Mouse (Mus musculus): ENCODE measurements around the gene Sec23b. TPM values are rescaled to one million over a fixed set of nuclear protein-coding genes. Genes with fewer than 3 reads are reported as not detected.
A peak's percentile ranks its signal among the peaks of the same experiment; 100 is the strongest.
"Not testable (repeated sequence)": the region's sequence is repeated elsewhere in the genome, so short reads cannot be mapped to it uniquely, and the experiment has no call there.

The Sec23b gene
- polyA plus RNA-seq, 1 experiment from 2014 or later = 124 TPM

DNA sequence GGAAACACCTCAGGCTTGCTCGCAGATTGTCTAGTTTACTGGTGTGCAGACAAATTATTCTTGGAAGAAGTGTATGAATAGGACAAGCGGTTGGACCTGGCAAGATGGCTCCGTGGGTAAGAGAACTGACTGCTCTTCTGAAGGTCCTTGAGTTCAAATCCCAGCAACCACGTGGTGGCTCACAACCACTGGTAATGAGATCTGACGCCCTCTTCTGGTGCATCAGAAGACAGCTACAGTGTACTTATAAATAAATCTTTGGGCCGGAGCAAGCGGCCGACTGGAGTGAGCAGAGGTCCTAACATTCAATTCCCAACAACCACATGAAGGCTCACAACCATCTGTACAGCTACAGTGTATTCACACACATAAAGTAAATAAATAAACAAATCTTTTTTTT, 37.0 kb downstream of the Sec23b start:
- H3K4me3 ChIP-seq (ENCODE audit: low read depth, low read length); H3K27me3 ChIP-seq (ENCODE audit: control insufficient read depth, insufficient read depth, low read length); H3K4me2 ChIP-seq; H3K27ac ChIP-seq (ENCODE audit: low read depth, low read length); H3K9me3 ChIP-seq (ENCODE audit: control insufficient read depth, low read length); H3K9ac ChIP-seq (ENCODE audit: low read length); H3K36me3 ChIP-seq (ENCODE audit: control insufficient read depth, insufficient read depth, low read length); ATAC-seq (ENCODE audit: low FRiP score); H3K4me1 ChIP-seq (ENCODE audit: control insufficient read depth, insufficient read depth, low read length): not testable (repeated sequence)
- DNase-seq (ENCODE audit: low spot score, missing footprints) = peak; percentile 77
- WGBS = 69% methylated on average over 8 of the region's 8 CpGs

GRCm38 (mm10) chr2:144593951-144594651, 38.1 kb downstream of the Sec23b start, which contains the start of gene Smim26:
TSS of gene Smim26 (plus strand) at chr2:144594054.
- Histone ChIP-seq H3K9ac (ENCODE audit: low read length) (peak within 1 kb of the TSS; percentile 77), H3K36me3 (ENCODE audit: control insufficient read depth, insufficient read depth, low read length) (0 out of 2 replicates have a peak, but pooled peaks cover 3% of the 10 kb centered on the region), H3K27me3 (ENCODE audit: control insufficient read depth, insufficient read depth, low read length) (no peaks in the 10 kb centered on the region), H3K4me1 (ENCODE audit: control insufficient read depth, insufficient read depth, low read length) (peaks cover 4% of the 10 kb centered on the region), H3K4me2 (peak within 1 kb of the TSS; percentile 65), H3K9me3 (ENCODE audit: control insufficient read depth, low read length) (no peaks in the 10 kb centered on the region), H3K4me3 (ENCODE audit: low read depth, low read length) (peak within 1 kb of the TSS; percentile 63), H3K27ac (ENCODE audit: low read depth, low read length) (no peak within 1 kb of the TSS)
- 3% methylated on average over 31 of the region's 31 CpGs for WGBS
- peak; percentile 97 for ATAC-seq (ENCODE audit: low FRiP score)
- DNase-seq (ENCODE audit: low spot score, missing footprints) = peak; percentile 96

- Histone ChIP-seq H3K27ac (ENCODE audit: low read depth, low read length) (no peak overlapping the region), H3K27me3 (ENCODE audit: control insufficient read depth, insufficient read depth, low read length) (no peaks in the 10 kb centered on the region), H3K4me3 (ENCODE audit: low read depth, low read length) (no peak overlapping the region), H3K9me3 (ENCODE audit: control insufficient read depth, low read length) (no peaks in the 10 kb centered on the region), H3K4me1 (ENCODE audit: control insufficient read depth, insufficient read depth, low read length) (peaks cover 4% of the 10 kb centered on the region), H3K36me3 (ENCODE audit: control insufficient read depth, insufficient read depth, low read length) (no peaks in the 10 kb centered on the region), H3K9ac (ENCODE audit: low read length) (no peak overlapping the region), H3K4me2 (no peak overlapping the region)
- ATAC-seq (ENCODE audit: low FRiP score) (no peak), DNase-seq (ENCODE audit: low spot score, missing footprints) (peak; percentile 49)
- WGBS = 66% methylated on average over 2 of the region's 2 CpGs
Measured at GRCm38 (mm10) chr2:144598006-144598405, 42.0 kb downstream of the Sec23b start.

DNA sequence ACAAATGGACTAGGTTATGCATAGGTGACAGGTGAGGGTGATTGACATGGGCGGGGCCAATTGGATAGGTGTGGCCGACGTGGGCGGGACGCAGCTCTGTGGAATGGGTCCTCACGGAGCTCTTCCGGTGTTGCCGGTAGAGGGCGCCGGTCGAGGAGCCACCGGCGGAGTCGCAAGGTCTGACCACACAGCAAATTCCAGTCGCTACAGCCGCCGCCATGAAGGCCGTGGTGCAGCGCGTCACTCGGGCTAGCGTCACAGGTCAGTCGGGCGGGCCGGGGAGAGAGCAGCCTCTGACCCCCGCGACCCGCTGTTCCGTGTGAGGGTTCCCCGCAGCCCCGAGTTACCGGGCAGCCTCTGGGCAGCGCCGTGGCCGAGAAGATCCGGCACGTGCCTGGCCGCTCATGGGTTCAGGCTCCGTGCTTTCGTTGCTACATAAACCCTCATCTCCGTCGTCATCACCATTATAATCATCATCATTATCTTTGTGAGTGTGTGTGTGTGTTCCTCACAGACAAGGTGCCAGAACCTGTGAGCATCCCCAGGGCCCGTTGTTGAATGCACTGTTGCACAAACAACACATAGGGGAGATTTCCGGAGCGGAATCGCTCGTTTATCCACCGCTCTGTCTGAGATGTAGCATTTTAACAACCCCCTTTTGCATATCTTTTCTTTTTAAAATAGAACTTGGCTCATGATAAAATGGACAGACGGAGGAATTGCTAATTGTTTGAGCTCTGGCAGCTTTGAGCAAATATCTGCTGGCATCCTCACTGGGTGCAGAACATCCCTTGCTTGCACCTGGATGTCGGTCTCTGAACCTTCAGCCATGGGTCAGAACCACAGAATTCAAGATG, 44.0 kb downstream of the Sec23b start, which contains the start of gene Dtd1:
Gene Dtd1, plus strand, starts transcription at position 67 of the 857 bp plus-strand sequence.
- ATAC-seq (ENCODE audit: low FRiP score) (peak; percentile 94), DNase-seq (ENCODE audit: low spot score, missing footprints) (peak; percentile 98)
- Histone ChIP-seq H3K36me3 (ENCODE audit: control insufficient read depth, insufficient read depth, low read length) (no peaks in the 10 kb centered on the region), H3K4me2 (peak within 1 kb of the TSS; percentile 71), H3K9ac (ENCODE audit: low read length) (peak within 1 kb of the TSS; percentile 92), H3K27me3 (ENCODE audit: control insufficient read depth, insufficient read depth, low read length) (no peaks in the 10 kb centered on the region), H3K4me1 (ENCODE audit: control insufficient read depth, insufficient read depth, low read length) (no peaks in the 10 kb centered on the region), H3K4me3 (ENCODE audit: low read depth, low read length) (peak within 1 kb of the TSS; percentile 58), H3K9me3 (ENCODE audit: control insufficient read depth, low read length) (no peaks in the 10 kb centered on the region), H3K27ac (ENCODE audit: low read depth, low read length) (no peak within 1 kb of the TSS)
- 2% methylated on average over 50 of the region's 50 CpGs for WGBS

DNA sequence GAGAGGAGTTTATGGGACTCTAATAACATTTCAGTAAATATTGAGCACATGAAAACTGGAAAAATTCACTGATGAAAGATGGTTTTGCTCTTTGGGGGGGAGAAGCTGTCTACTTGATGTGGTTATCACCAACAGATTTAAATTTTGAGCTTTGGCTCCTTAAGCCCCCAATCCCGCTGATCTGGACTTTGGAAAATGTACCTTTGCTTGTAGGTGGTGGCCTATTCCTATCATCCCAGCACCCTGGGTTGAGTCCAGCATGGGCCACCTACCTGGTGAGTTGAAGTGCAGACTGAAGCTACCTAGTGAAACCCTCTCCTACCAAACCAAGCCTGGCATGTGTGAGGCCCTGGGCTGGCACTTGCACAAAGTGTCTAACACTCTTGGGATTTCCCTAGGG, 45.5 kb downstream of the Sec23b start:
- ATAC-seq (ENCODE audit: low FRiP score) (no peak), DNase-seq (ENCODE audit: low spot score, missing footprints) (peak; percentile 69)
- 100% methylated on average over 1 of the region's 1 CpGs for WGBS
- Histone ChIP-seq H3K9ac (ENCODE audit: low read length) (no peak overlapping the region), H3K36me3 (ENCODE audit: control insufficient read depth, insufficient read depth, low read length) (no peaks in the 10 kb centered on the region), H3K4me2 (no peak overlapping the region), H3K27me3 (ENCODE audit: control insufficient read depth, insufficient read depth, low read length) (no peaks in the 10 kb centered on the region), H3K4me3 (ENCODE audit: low read depth, low read length) (no peak overlapping the region), H3K27ac (ENCODE audit: low read depth, low read length) (no peak overlapping the region), H3K4me1 (ENCODE audit: control insufficient read depth, insufficient read depth, low read length) (no peaks in the 10 kb centered on the region), H3K9me3 (ENCODE audit: control insufficient read depth, low read length) (no peaks in the 10 kb centered on the region)

GRCm38 (mm10) chr2:144613956-144614355, 57.9 kb downstream of the Sec23b start:
- 92% methylated on average over 6 of the region's 6 CpGs for WGBS
- ATAC-seq (ENCODE audit: low FRiP score) = no peak
- Histone ChIP-seq H3K9ac (ENCODE audit: low read length) (no peak overlapping the region), H3K27ac (ENCODE audit: low read depth, low read length) (no peak overlapping the region), H3K4me2 (no peak overlapping the region), H3K27me3 (ENCODE audit: control insufficient read depth, insufficient read depth, low read length) (no peaks in the 10 kb centered on the region), H3K4me3 (ENCODE audit: low read depth, low read length) (no peak overlapping the region), H3K36me3 (ENCODE audit: control insufficient read depth, insufficient read depth, low read length) (no peaks in the 10 kb centered on the region), H3K9me3 (ENCODE audit: control insufficient read depth, low read length) (no peaks in the 10 kb centered on the region), H3K4me1 (ENCODE audit: control insufficient read depth, insufficient read depth, low read length) (no peaks in the 10 kb centered on the region)
- DNase-seq (ENCODE audit: low spot score, missing footprints) = peak; percentile 54

GRCm38 (mm10) chr2:144617074-144617874, 61.2 kb downstream of the Sec23b start:
- Histone ChIP-seq H3K36me3 (ENCODE audit: control insufficient read depth, insufficient read depth, low read length) (no peaks in the 10 kb centered on the region), H3K4me3 (ENCODE audit: low read depth, low read length) (no peak overlapping the region), H3K4me2 (no peak overlapping the region), H3K4me1 (ENCODE audit: control insufficient read depth, insufficient read depth, low read length) (no peaks in the 10 kb centered on the region), H3K9ac (ENCODE audit: low read length) (no peak overlapping the region), H3K27ac (ENCODE audit: low read depth, low read length) (no peak overlapping the region), H3K27me3 (ENCODE audit: control insufficient read depth, insufficient read depth, low read length) (no peaks in the 10 kb centered on the region), H3K9me3 (ENCODE audit: control insufficient read depth, low read length) (no peaks in the 10 kb centered on the region)
- ATAC-seq (ENCODE audit: low FRiP score) (no peak), DNase-seq (ENCODE audit: low spot score, missing footprints) (no peak)
- WGBS = 93% methylated on average over 16 of the region's 16 CpGs

- no peak overlapping the region for H3K4me3 ChIP-seq (ENCODE audit: low read depth, low read length)
- H3K27ac ChIP-seq (ENCODE audit: low read depth, low read length) = no peak overlapping the region
- no peak overlapping the region for H3K9ac ChIP-seq (ENCODE audit: low read length)
- no peaks in the 10 kb centered on the region for H3K27me3 ChIP-seq (ENCODE audit: control insufficient read depth, insufficient read depth, low read length)
- no peaks in the 10 kb centered on the region for H3K9me3 ChIP-seq (ENCODE audit: control insufficient read depth, low read length)
- no peaks in the 10 kb centered on the region for H3K36me3 ChIP-seq (ENCODE audit: control insufficient read depth, insufficient read depth, low read length)
- DNase-seq (ENCODE audit: low spot score, missing footprints) (peak; percentile 78), ATAC-seq (ENCODE audit: low FRiP score) (no peak)
- WGBS = 33% methylated on average over 6 of the region's 6 CpGs
- H3K4me2 ChIP-seq = no peak overlapping the region
- H3K4me1 ChIP-seq (ENCODE audit: control insufficient read depth, insufficient read depth, low read length) = no peaks in the 10 kb centered on the region
Measured at GRCm38 (mm10) chr2:144621491-144621890, 65.5 kb downstream of the Sec23b start.
